Mouse (Mus musculus) kidney, postnatal 25 days (tissue): Measurements from ENCODE around the gene Pde4c.
A peak's percentile ranks its signal among the peaks of the same experiment; 100 is the strongest.

Experiments
- DNase-seq, 2 experiments: peaks; one replicate each; pipeline ENCODE4 v3.0.0; 2021; ENCODE audit warnings: mixed read lengths in 2 of 2

The Pde4c gene

GRCm38 (mm10) chr8:70723486-70724210 lies at the start of gene Pde4c:
Gene Pde4c, plus strand, starts transcription at chr8:70723720.
- DNase-seq = peak; percentile 96 to 97

- DNase-seq = peak in 1 of 2 experiments; percentile 38
Observed at GRCm38 (mm10) chr8:70674109-70674508, 49.4 kb upstream of the Pde4c start.

GRCm38 (mm10) chr8:70674716-70675115 lies 48.8 kb upstream of the Pde4c start:
- peak in 1 of 2 experiments; percentile 67 for DNase-seq

GRCm38 (mm10) chr8:70675336-70675735 lies 48.2 kb upstream of the Pde4c start:
- no peak for DNase-seq

- DNase-seq = peak; percentile 64 to 88
Observed at GRCm38 (mm10) chr8:70677451-70678080, 46.0 kb upstream of the Pde4c start.

GRCm38 (mm10) chr8:70678679-70679078 lies 44.8 kb upstream of the Pde4c start:
- no peak for DNase-seq

- DNase-seq = no peak
Observed at GRCm38 (mm10) chr8:70679404-70679803, 44.1 kb upstream of the Pde4c start.

- DNase-seq = peak; percentile 89 to 94
Observed at GRCm38 (mm10) chr8:70680039-70680438, 43.5 kb upstream of the Pde4c start.

GRCm38 (mm10) chr8:70681410-70681809 lies 42.1 kb upstream of the Pde4c start:
- DNase-seq = no peak

- DNase-seq = peak; percentile 48 to 79
Observed at GRCm38 (mm10) chr8:70682193-70682592, 41.3 kb upstream of the Pde4c start.

- no peak for DNase-seq
Observed at GRCm38 (mm10) chr8:70682692-70683091, 40.8 kb upstream of the Pde4c start.

GRCm38 (mm10) chr8:70684291-70684690 lies 39.2 kb upstream of the Pde4c start:
- no peak for DNase-seq

GRCm38 (mm10) chr8:70687576-70687975 lies 35.9 kb upstream of the Pde4c start:
- DNase-seq = peak; percentile 85 to 90

- DNase-seq = no peak
Observed at GRCm38 (mm10) chr8:70688136-70688535, 35.4 kb upstream of the Pde4c start.

- DNase-seq = no peak
Observed at GRCm38 (mm10) chr8:70689892-70690390, 33.6 kb upstream of the Pde4c start.

- no peak for DNase-seq
Observed at GRCm38 (mm10) chr8:70691230-70691629, 32.3 kb upstream of the Pde4c start.

- DNase-seq = peak; percentile 71 to 89
Observed at GRCm38 (mm10) chr8:70691727-70692231, 31.7 kb upstream of the Pde4c start.

- no peak for DNase-seq
Observed at GRCm38 (mm10) chr8:70693636-70694035, 29.9 kb upstream of the Pde4c start.

GRCm38 (mm10) chr8:70695318-70696018 lies 28.1 kb upstream of the Pde4c start:
- peak; percentile 62 to 86 for DNase-seq

GRCm38 (mm10) chr8:70696019-70696885 lies 27.3 kb upstream of the Pde4c start:
- peak; percentile 88 to 92 for DNase-seq

- no peak for DNase-seq
Observed at GRCm38 (mm10) chr8:70696946-70697345, 26.6 kb upstream of the Pde4c start.
